Mouse (Mus musculus) kidney, embryonic 16.5 days (tissue): ENCODE data around the gene Slamf8. TPM values are rescaled to one million over a fixed set of nuclear protein-coding genes. Genes with fewer than 3 reads are reported as not detected.

Experiments
- ATAC-seq: fragments of 200-750 bp; cut with Nextera tagmentation; 2 replicates; pipeline ENCODE4 v1.8.0; 2017; ENCODE audit warnings: moderate TSS enrichment; ENCODE audit not compliant: low FRiP score, low TSS enrichment
- H3K27ac ChIP-seq: fragments of 300-500 bp; sonication (generic); 2 replicates; pipeline ENCODE4 v1.5.1; 2014; ENCODE audit warnings: low read length
- H3K27me3 ChIP-seq: fragments of 300-500 bp; sonication (generic); 2 replicates; pipeline ENCODE4 v1.6.1; 2014; ENCODE audit warnings: low read length, control low read depth, mixed read lengths; ENCODE audit not compliant: insufficient read depth
- H3K36me3 ChIP-seq: fragments of 300-500 bp; sonication (generic); 2 replicates; pipeline ENCODE4 v1.6.1; 2014; ENCODE audit warnings: low read length, control low read depth, mixed read lengths; ENCODE audit not compliant: insufficient read depth
- H3K4me1 ChIP-seq: fragments of 300-500 bp; sonication (generic); 2 replicates; pipeline ENCODE4 v1.6.1; 2014; ENCODE audit warnings: low read length, control low read depth, mixed read lengths; ENCODE audit not compliant: insufficient read depth
- H3K4me2 ChIP-seq: fragments of 300-500 bp; sonication (generic); replicated peaks from 2 replicates; pipeline ENCODE4 v1.6.1; 2014; ENCODE audit warnings: low read depth, low read length
- H3K4me3 ChIP-seq: fragments of 300-500 bp; sonication (generic); 2 replicates; pipeline ENCODE4 v1.5.1; 2014; ENCODE audit warnings: mild to moderate bottlenecking, low read length
- H3K9ac ChIP-seq: fragments of 300-500 bp; sonication (generic); replicated peaks from 2 replicates; pipeline ENCODE4 v1.6.1; 2014; ENCODE audit warnings: low read length
- H3K9me3 ChIP-seq: fragments of 300-500 bp; sonication (generic); 2 replicates; pipeline ENCODE4 v1.6.1; 2016; ENCODE audit warnings: low read length, control low read depth
- WGBS: fragments of 180-500 bp; shearing (Covaris S2); extraction: QIAGEN DNeasy Blood & Tissue Kit; methylation state at CpG from one replicate; pipeline ENCODE4 v1.1.7; 2014; 5-methylcytosine and 5-hydroxymethylcytosine counted together
- polyA plus RNA-seq: library from polyadenylated mRNA; unstranded; fragments of >200 nt; fragmentation: Nextera tagmentation; extraction: Ambion mirVana; gene quantifications from 2 replicates; pipeline ENCODE4 v1.2.1, GENCODE M21; 2015

Gene Slamf8
- polyA plus RNA-seq, 1 experiment from 2014 or later: 0.12 TPM

GRCm38 (mm10) chr1:172566131-172566530 lies 24.2 kb downstream of the Slamf8 start:
- no peak overlapping the region for H3K4me3 ChIP-seq
- no peak overlapping the region for H3K4me2 ChIP-seq
- peaks cover 15% of the 10 kb centered on the region for H3K4me1 ChIP-seq
- H3K27ac ChIP-seq: no peak overlapping the region
- WGBS: 71% methylated on average over 3 of the region's 3 CpGs
- no peak overlapping the region for H3K9ac ChIP-seq
- ATAC-seq: no peak
- no peaks in the 10 kb centered on the region for H3K36me3 ChIP-seq
- no peaks in the 10 kb centered on the region for H3K9me3 ChIP-seq
- peaks cover 13% of the 10 kb centered on the region for H3K27me3 ChIP-seq

GRCm38 (mm10) chr1:172563465-172563828 lies 26.9 kb downstream of the Slamf8 start:
- H3K36me3 ChIP-seq: no peaks in the 10 kb centered on the region
- ATAC-seq: peak; percentile 1; the same call in 1 of the 2 replicates
- no peak overlapping the region for H3K27ac ChIP-seq
- H3K4me1 ChIP-seq: peaks cover 15% of the 10 kb centered on the region
- peaks cover 27% of the 10 kb centered on the region for H3K27me3 ChIP-seq
- peak overlapping the region; percentile 71 for H3K4me3 ChIP-seq
- 2% methylated on average over 10 of the region's 10 CpGs for WGBS
- H3K4me2 ChIP-seq: peak overlapping the region; percentile 99
- peak overlapping the region; percentile 79 for H3K9ac ChIP-seq
- H3K9me3 ChIP-seq: no peaks in the 10 kb centered on the region

GRCm38 (mm10) chr1:172562641-172563464 lies 27.5 kb downstream of the Slamf8 start:
- peak overlapping the region; percentile 44 for H3K27ac ChIP-seq
- H3K9me3 ChIP-seq: no peaks in the 10 kb centered on the region
- H3K4me3 ChIP-seq: peak overlapping the region; percentile 71
- peak overlapping the region; percentile 99 for H3K4me2 ChIP-seq
- H3K9ac ChIP-seq: peak overlapping the region; percentile 79
- no peaks in the 10 kb centered on the region for H3K36me3 ChIP-seq
- peaks cover 15% of the 10 kb centered on the region for H3K4me1 ChIP-seq
- ATAC-seq: peak; percentile 90
- WGBS: under 1% methylated on average over 66 of the region's 66 CpGs
- peaks cover 27% of the 10 kb centered on the region for H3K27me3 ChIP-seq

- WGBS: 76% methylated on average over 11 of the region's 11 CpGs
- Histone ChIP-seq H3K27me3 (peaks cover 9% of the 10 kb centered on the region), H3K4me1 (peaks cover 19% of the 10 kb centered on the region), H3K36me3 (no peaks in the 10 kb centered on the region), H3K27ac (no peak within 1 kb of the TSS), H3K4me2 (no peak within 1 kb of the TSS), H3K9me3 (no peaks in the 10 kb centered on the region), H3K9ac (no peak within 1 kb of the TSS), H3K4me3 (no peak within 1 kb of the TSS)
- ATAC-seq: no peak
Measured at GRCm38 (mm10) chr1:172555638-172556037, 34.7 kb downstream of the Slamf8 start, which contains the start of gene Vsig8. TSS of gene Vsig8 (plus strand) at chr1:172555938.

- no peaks in the 10 kb centered on the region for H3K27me3 ChIP-seq
- H3K4me3 ChIP-seq: no peak overlapping the region
- no peak for ATAC-seq
- 43% methylated on average over 1 of the region's 1 CpGs for WGBS
- H3K9ac ChIP-seq: no peak overlapping the region
- no peaks in the 10 kb centered on the region for H3K9me3 ChIP-seq
- H3K4me1 ChIP-seq: peaks cover 30% of the 10 kb centered on the region
- H3K4me2 ChIP-seq: no peak overlapping the region
- H3K36me3 ChIP-seq: no peaks in the 10 kb centered on the region
- H3K27ac ChIP-seq: peak overlapping the region; percentile 43
Measured at GRCm38 (mm10) chr1:172552623-172553022, 37.7 kb downstream of the Slamf8 start.

DNA sequence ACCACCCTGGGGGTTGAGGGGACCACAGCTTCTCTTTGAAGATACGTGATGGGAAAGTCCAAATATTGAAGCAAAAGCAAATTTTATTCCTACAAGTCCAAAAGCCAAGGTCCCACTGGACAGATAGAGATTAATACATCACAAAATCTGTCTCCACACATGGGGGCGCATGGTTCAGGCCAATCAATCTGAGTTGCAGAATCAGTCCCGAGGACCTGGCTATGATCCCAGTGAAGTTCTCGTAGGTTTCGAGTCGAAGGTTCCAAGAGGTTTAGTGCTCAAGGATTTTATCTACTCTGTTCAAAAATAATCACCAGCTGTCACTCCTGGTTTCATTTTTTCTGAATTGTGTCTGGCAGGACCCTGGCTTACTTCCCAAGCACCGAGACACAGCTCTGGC lies 39.4 kb downstream of the Slamf8 start:
- H3K9me3 ChIP-seq: no peaks in the 10 kb centered on the region
- H3K27ac ChIP-seq: no peak overlapping the region
- WGBS: 51% methylated on average over 7 of the region's 7 CpGs
- peak overlapping the region; percentile 78 for H3K4me2 ChIP-seq
- peaks cover 30% of the 10 kb centered on the region for H3K4me1 ChIP-seq
- H3K36me3 ChIP-seq: no peaks in the 10 kb centered on the region
- ATAC-seq: no peak
- peak overlapping the region; percentile 63 for H3K4me3 ChIP-seq
- H3K9ac ChIP-seq: peak overlapping the region; percentile 68
- H3K27me3 ChIP-seq: no peaks in the 10 kb centered on the region

DNA sequence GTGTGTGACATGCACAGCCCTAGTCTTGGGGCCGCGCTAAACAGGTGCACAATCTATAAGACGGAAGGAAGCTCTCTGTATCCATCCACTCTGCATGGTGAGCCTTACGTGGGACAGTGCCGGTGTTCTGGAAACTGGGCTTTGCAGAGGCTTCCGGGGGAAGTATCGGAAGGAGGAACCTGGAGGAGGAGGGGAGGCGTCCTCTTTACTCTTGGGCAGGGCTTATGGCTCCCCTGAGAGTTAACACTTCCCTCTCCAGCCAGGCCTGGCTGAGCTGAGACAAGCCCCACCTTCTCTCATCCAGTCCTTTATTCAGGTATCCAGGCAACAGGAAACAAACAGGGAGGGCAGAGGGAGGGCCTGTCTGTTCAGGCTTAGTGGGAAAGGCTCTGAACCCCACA lies 39.8 kb downstream of the Slamf8 start:
- Histone ChIP-seq H3K4me3 (peak overlapping the region; percentile 63), H3K9me3 (no peaks in the 10 kb centered on the region), H3K27me3 (no peaks in the 10 kb centered on the region), H3K4me2 (peak overlapping the region; percentile 78), H3K4me1 (peaks cover 30% of the 10 kb centered on the region), H3K9ac (peak overlapping the region; percentile 68), H3K27ac (peak overlapping the region; percentile 46), H3K36me3 (no peaks in the 10 kb centered on the region)
- WGBS: 0% methylated on average over 8 of the region's 8 CpGs
- ATAC-seq: peak; percentile 92

DNA sequence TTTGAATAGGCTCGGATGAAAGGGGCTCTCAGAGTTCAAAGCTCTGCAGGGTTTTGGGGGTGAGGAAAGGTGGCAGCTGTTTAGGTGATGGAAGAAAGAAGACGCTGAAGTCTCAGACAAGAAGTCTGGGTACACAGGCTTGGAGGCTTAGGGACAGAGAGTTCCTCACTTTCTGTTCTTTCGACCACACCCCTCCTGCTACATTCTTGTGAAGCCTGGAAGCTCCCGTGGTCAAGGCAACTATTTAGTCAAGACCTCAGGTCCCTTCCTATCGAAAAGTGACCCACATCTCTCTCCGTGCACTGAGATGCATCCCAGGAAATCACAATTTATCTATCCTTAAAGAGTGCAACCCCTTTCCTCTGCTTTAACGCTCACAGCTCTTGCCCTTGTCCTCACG lies 40.7 kb downstream of the Slamf8 start:
- Histone ChIP-seq H3K4me1 (peaks cover 24% of the 10 kb centered on the region), H3K27me3 (no peaks in the 10 kb centered on the region), H3K36me3 (no peaks in the 10 kb centered on the region), H3K4me2 (peak overlapping the region; percentile 78), H3K9me3 (no peaks in the 10 kb centered on the region), H3K9ac (peak overlapping the region; percentile 68), H3K4me3 (peak overlapping the region; percentile 63), H3K27ac (peak overlapping the region; percentile 46)
- ATAC-seq: no peak
- WGBS: 6% methylated on average over 8 of the region's 8 CpGs

- 18% methylated on average over 2 of the region's 2 CpGs for WGBS
- H3K36me3 ChIP-seq: no peaks in the 10 kb centered on the region
- no peak overlapping the region for H3K9ac ChIP-seq
- H3K9me3 ChIP-seq: no peaks in the 10 kb centered on the region
- no peak for ATAC-seq
- peaks cover 21% of the 10 kb centered on the region for H3K4me1 ChIP-seq
- H3K27me3 ChIP-seq: no peaks in the 10 kb centered on the region
- H3K4me2 ChIP-seq: peak overlapping the region; percentile 78
- H3K27ac ChIP-seq: no peak overlapping the region
- H3K4me3 ChIP-seq: peak overlapping the region; percentile 63; the same call in 1 of the 2 replicates
Measured at GRCm38 (mm10) chr1:172549314-172549713, 41.1 kb downstream of the Slamf8 start.

GRCm38 (mm10) chr1:172548501-172548900 lies 41.9 kb downstream of the Slamf8 start:
- Histone ChIP-seq H3K4me2 (no peak overlapping the region), H3K4me3 (no peak overlapping the region), H3K27me3 (no peaks in the 10 kb centered on the region), H3K9me3 (no peaks in the 10 kb centered on the region), H3K4me1 (peaks cover 18% of the 10 kb centered on the region), H3K27ac (no peak overlapping the region), H3K36me3 (no peaks in the 10 kb centered on the region), H3K9ac (no peak overlapping the region)
- ATAC-seq: no peak
- 40% methylated on average over 7 of the region's 7 CpGs for WGBS
